Mouse (Mus musculus): ENCODE results near the gene Morc3.

Morc3 gene

DNA sequence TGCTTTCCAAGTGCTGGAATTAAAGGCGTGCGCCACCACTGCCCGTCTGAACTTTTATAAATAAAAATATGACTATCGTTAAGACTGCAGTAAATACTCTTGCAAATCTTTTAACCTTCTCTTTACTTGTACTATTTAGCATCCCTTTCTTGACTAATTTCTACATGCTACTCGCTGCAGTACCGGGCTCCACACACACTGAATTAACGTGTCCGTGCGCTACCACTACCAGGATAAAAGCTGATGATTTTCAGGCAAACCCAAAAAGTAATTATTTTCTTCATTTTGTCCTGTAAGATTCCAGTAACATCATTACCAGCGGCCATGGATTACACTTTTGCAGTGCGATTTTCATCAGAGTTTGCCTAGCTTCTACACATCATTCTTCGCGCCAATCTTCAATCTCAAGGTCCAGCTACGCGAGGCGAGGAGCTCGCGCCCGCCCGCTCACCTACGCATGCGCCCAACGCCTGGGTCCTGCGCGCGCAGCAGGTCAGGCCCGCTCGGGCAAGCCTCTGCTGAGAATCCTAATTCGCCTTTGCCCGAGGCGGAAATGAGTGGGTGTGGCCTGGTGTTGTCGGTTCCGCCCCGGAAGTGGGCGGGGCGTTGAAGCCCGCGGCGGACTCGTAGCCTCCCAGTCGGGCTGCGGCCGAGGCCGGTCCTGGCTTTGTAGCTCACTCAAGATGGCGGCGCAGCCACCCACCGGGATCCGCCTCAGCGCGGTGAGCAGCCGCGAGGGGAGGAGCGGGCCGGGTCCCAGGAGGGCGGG, at the start of gene Morc3:
Morc3 (plus strand) TSS at position 495 of the 769 bp plus-strand sequence.
- DNase-seq (ENCODE audit: low read depth): peak; percentile 99

DNA sequence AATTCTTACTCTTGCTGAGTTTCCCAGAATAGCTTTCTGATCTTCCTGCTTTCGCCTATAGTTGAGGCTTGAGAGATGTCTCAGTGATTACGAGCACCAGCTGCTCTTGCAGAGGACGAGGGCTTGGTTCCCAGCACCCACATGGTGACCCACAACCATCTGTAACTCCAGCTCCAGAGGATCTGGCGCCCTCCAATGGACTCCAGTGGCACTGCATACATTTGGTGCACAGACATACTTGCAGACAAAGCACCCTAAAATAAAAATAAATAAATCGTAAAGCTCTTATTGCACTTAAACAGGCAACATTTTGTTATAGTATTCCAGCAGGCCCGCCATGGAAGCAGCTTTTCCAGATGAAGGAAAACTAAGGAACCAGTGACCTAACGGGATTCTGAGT, 47.7 kb upstream of the Morc3 start:
- no peak for DNase-seq (ENCODE audit: low read depth)

GRCm38 (mm10) chr16:93785805-93786204, 46.1 kb upstream of the Morc3 start:
- no peak for DNase-seq (ENCODE audit: low read depth)

- DNase-seq (ENCODE audit: low read depth): no peak
Observed at GRCm38 (mm10) chr16:93788388-93788787, 43.5 kb upstream of the Morc3 start.

GRCm38 (mm10) chr16:93788881-93789280, 43.0 kb upstream of the Morc3 start:
- no peak for DNase-seq (ENCODE audit: low read depth)

DNA sequence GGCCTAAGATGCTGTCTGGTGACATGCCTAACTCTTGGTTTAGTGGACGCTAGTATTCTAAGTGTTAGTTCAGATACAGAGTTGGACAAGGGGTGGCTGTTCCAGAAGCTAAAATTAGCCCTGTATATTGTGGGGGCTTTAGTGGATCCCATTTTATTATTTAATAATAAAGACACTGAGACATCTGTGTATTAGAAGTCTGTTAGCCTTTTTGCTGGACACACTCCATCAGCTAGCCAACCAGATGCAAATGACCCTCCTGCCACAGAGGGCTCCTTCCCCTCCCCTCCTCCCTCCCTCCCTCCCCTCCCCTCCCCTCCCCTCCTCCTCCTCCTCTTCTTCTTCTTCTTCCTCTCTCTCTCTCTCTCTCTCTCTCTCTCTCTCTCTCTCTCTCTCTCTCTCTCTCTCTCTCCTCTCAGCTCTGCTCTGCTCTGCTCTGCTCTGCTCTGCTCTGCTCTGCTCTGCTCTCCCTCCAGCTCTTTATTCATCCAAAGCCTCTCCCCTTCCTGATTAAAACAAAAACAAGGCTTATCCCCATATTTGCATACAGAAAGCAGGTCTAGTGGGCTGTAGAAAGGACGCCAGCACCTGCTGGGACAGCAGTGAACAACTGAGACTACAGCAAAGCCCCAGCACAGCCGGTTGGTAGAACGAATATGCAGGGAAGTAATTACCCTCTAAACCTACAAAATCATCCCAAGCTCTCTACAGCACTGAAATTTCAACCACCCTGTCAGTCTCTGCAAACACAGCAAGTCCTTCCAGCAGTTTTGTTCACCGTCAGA, 41.8 kb upstream of the Morc3 start:
- DNase-seq (ENCODE audit: low read depth): no peak

DNA sequence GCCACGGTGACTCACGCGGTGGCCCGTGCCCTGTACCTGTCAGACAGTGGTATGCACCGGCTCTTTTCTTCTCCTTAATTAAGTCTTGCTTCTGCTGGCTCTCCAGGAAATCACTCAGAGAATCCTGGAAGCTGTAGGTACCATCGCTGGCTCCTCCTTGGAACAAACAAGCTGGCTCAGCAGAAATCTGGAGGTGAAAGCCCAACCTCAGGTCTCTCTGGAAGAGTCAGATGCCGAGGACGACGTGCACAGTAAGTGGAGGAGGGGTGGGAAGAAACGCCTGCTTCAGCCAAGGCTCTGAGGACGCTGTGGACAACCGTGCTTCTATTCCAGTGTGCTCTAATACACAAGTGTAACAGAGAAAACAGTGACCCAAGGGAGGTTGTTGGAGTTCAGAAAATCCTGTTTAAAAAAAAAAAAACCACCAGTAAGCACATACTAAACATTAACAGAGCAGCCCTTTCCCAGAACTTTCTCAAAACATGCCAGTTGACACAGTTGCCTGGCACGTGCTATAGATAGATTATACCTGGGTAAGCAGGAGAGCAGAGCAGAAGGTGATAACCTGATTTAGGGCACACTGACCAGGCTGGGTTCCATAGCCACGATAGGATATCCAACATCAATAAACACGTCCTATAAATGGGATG, 38.8 kb upstream of the Morc3 start:
- no peak for DNase-seq (ENCODE audit: low read depth)

DNA sequence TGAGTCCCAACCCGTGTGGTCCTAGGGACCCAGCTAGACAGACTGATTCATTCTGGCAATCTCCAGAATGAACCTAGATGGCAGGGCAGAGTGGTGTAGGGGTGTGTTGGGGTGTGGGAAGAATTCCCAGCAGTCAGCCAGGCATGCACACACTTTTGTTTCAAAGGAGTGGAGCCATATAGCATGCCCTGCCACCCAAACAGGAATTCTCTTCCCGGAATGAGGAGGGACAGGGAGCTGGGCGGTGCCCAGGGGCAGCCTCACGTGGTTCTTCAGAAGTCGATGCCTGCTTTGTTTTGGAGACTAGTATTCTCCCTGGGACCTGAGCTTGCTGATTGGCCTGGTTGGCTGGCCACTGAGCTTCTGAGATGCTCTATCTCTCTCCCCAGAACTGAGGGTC, 37.1 kb upstream of the Morc3 start:
- DNase-seq (ENCODE audit: low read depth): no peak

GRCm38 (mm10) chr16:93795391-93795790, 36.5 kb upstream of the Morc3 start:
- DNase-seq (ENCODE audit: low read depth): no peak

GRCm38 (mm10) chr16:93797021-93797840, 34.7 kb upstream of the Morc3 start:
- DNase-seq (ENCODE audit: low read depth): no peak

GRCm38 (mm10) chr16:93797841-93798492, 34.0 kb upstream of the Morc3 start:
- no peak for DNase-seq (ENCODE audit: low read depth)

DNA sequence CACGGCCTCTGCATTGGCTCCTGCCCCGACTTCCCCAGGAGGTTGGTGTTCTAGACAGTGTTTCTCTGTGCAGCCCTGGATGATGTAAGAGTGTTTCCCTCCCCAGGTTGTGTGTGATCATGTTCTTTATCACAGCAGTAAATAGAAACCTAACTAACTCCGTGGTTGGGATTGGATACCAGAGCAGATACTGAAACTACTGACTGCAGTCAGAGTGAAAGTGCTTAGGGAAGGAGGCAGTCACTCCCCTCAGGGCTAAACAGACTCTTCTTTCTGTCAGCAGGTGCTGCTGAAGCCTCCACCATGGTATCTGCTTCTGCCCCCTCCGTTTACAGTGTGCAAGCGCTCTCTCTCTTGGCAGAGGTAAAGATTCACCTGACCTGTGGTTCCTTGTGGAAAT, 33.3 kb upstream of the Morc3 start:
- DNase-seq (ENCODE audit: low read depth): no peak

- DNase-seq (ENCODE audit: low read depth): no peak
Observed at GRCm38 (mm10) chr16:93799071-93799470, 32.9 kb upstream of the Morc3 start.

DNA sequence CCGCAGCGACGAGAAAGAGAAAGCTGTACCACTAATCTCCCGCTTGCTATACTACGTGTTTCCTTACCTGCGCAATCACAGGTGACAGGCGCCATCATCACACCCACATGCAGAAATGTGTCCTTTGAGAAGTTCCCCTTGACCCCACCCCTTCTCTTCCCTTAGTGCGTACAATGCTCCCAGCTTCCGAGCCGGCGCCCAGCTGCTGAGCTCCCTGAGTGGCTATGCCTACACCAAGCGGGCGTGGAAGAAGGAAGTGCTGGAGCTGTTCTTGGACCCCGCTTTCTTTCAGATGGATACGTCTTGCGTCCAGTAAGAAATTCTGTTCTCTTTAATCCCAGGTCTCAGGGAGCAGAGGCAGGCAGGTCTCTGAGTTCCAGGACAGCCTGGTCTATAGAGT, 32.0 kb upstream of the Morc3 start:
- no peak for DNase-seq (ENCODE audit: low read depth)

DNA sequence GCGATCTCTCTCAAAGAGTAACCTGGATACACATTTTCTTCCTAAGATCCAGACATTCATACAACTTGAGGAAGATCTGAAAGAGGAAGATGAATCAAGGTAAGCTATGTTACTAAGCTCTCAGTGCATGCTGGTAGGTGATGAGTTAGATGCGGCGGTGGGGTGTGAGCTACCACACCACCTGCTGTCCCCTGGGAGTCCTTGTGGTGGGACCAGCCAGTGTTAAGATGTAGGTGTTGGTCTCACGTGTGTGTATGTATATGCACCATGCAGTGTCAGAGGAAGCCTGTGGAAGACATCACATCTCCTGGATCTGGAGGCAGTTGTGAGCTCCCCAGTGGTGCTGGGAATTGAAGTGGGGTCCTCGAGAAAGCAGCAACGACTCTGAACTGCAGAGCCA, 24.8 kb upstream of the Morc3 start:
- no peak for DNase-seq (ENCODE audit: low read depth)

GRCm38 (mm10) chr16:93807961-93808554, 23.9 kb upstream of the Morc3 start:
- no peak for DNase-seq (ENCODE audit: low read depth)

- DNase-seq (ENCODE audit: low read depth): peak; percentile 76
Observed at GRCm38 (mm10) chr16:93815856-93816736, 15.8 kb upstream of the Morc3 start.

DNA sequence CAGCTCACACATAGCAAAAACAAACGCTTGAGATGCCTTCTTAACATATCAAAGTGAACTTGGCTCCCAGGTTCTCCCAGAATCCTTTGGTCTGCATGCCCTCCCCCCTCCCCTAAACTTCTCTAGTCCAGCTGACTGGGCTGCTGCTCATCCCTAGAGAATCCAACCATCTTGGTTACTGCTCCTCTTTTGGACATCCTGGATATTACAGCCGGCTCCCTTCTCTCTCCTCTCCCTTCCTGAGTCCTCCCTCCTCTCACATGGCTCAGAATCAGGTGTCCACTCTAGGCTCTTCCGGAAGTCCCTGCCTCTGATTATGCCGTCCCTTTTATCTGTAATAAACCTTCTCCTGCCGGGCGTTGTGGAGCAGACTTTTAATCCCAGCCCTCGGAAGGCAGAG, 15.1 kb upstream of the Morc3 start:
- no peak for DNase-seq (ENCODE audit: low read depth)

GRCm38 (mm10) chr16:93817371-93817770, 14.6 kb upstream of the Morc3 start:
- no peak for DNase-seq (ENCODE audit: low read depth)

- DNase-seq (ENCODE audit: low read depth): no peak
Observed at GRCm38 (mm10) chr16:93818691-93819324, 13.1 kb upstream of the Morc3 start.
